Mouse (Mus musculus) neural tube, embryonic 14.5 days (tissue): ENCODE results near the gene H2-Q4. TPM values are rescaled to one million over a fixed set of nuclear protein-coding genes. Genes with fewer than 3 reads are reported as not detected.
"Not testable (repeated sequence)": the region's sequence is repeated elsewhere in the genome, so short reads cannot be mapped to it uniquely, and the experiment has no call there.

Experiments
- ATAC-seq: fragments of 200-750 bp; cut with Nextera tagmentation; 2 replicates; pipeline ENCODE4 v1.8.0; 2017; ENCODE audit warnings: low read depth, mild to moderate bottlenecking, moderate TSS enrichment, moderate library complexity
- H3K27ac ChIP-seq: fragments of 300-500 bp; sonication (generic); 2 replicates; pipeline ENCODE4 v1.5.1; 2014; ENCODE audit warnings: low read depth, mild to moderate bottlenecking, control low read depth, low read length, moderate library complexity, mixed read lengths
- H3K27me3 ChIP-seq: fragments of 300-500 bp; sonication (generic); 2 replicates; pipeline ENCODE4 v1.6.1; 2014; ENCODE audit warnings: low read length; ENCODE audit not compliant: control insufficient read depth, insufficient read depth
- H3K36me3 ChIP-seq: fragments of 300-500 bp; sonication (generic); 2 replicates; pipeline ENCODE4 v1.6.1; 2014; ENCODE audit warnings: low read length, mixed read lengths; ENCODE audit not compliant: control insufficient read depth, insufficient read depth
- H3K4me1 ChIP-seq: fragments of 300-500 bp; sonication (generic); 2 replicates; pipeline ENCODE4 v1.6.1; 2014; ENCODE audit warnings: low read length; ENCODE audit not compliant: control insufficient read depth, insufficient read depth
- H3K4me2 ChIP-seq: fragments of 300-500 bp; sonication (generic); 2 replicates; pipeline ENCODE4 v1.6.1; 2014; ENCODE audit warnings: mild to moderate bottlenecking, low read depth, low read length, control low read depth
- H3K4me3 ChIP-seq: fragments of 300-500 bp; sonication (generic); 2 replicates; pipeline ENCODE4 v1.5.1; 2014; ENCODE audit warnings: low read depth, low read length, control low read depth, mixed read lengths
- H3K9ac ChIP-seq: fragments of 300-500 bp; sonication (generic); replicated peaks from 2 replicates; pipeline ENCODE4 v1.6.1; 2014; ENCODE audit warnings: low read depth, mild to moderate bottlenecking, control low read depth, low read length, mixed read lengths
- H3K9me3 ChIP-seq: fragments of 300-500 bp; sonication (generic); 2 replicates; pipeline ENCODE4 v1.6.1; 2016; ENCODE audit warnings: low read length; ENCODE audit not compliant: control insufficient read depth
- WGBS: fragments of 180-500 bp; shearing (Covaris S2); extraction: QIAGEN DNeasy Blood & Tissue Kit; methylation state at CpG from one replicate; pipeline ENCODE4 v1.1.7; 2014; 5-methylcytosine and 5-hydroxymethylcytosine counted together
- polyA plus RNA-seq: library from polyadenylated mRNA; unstranded; fragments of >200 nt; fragmentation: Nextera tagmentation; extraction: Ambion mirVana; gene quantifications from 2 replicates; pipeline ENCODE4 v1.2.1, GENCODE M21; 2014

The H2-Q4 gene
- polyA plus RNA-seq = 0.55 and 0.90 TPM in 2 replicates

GRCm38 (mm10) chr17:35379369-35379728, at the start of gene H2-Q4:
H2-Q4 (plus strand) TSS chr17:35379617.
- ATAC-seq = peak; percentile 92
- no peaks in the 10 kb centered on the region for H3K36me3 ChIP-seq
- H3K4me1 ChIP-seq = 0 out of 2 replicates have a peak, but pooled peaks cover 3% of the 10 kb centered on the region
- H3K27ac ChIP-seq = no peak within 1 kb of the TSS
- 1% methylated on average over 15 of the region's 16 CpGs for WGBS
- peak within 1 kb of the TSS; percentile 47 for H3K9ac ChIP-seq
- H3K4me3 ChIP-seq = peak within 1 kb of the TSS; percentile 46
- no peaks in the 10 kb centered on the region for H3K27me3 ChIP-seq
- H3K4me2 ChIP-seq = peak within 1 kb of the TSS; percentile 77
- no peaks in the 10 kb centered on the region for H3K9me3 ChIP-seq

DNA sequence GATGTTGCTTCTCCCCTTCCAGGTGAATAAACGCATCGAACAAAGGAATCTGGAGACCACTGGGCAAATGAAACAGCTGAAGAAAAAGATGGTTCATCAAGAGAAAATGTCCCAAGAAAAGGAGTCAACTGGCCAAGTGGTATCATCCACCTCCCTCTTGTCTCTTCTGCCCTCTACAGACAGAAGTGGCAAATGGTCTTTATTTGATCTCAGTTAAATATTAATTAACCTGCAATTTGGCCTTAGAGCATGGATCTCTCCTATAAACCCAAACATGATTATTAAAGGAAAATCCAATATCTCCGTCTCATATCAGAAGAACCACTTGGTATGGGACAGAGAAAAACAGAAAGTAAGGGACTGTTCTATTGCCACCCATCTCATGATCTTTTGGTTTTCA, 49.7 kb upstream of the H2-Q4 start:
- ATAC-seq, H3K9me3 ChIP-seq, H3K27ac ChIP-seq, H3K4me3 ChIP-seq, H3K36me3 ChIP-seq, H3K4me1 ChIP-seq, H3K4me2 ChIP-seq, H3K9ac ChIP-seq, H3K27me3 ChIP-seq: not testable (repeated sequence)
- 59% methylated on average over 3 of the region's 3 CpGs for WGBS

- not testable (repeated sequence) for H3K27me3 ChIP-seq, H3K9me3 ChIP-seq, H3K4me1 ChIP-seq, ATAC-seq, H3K4me3 ChIP-seq, H3K9ac ChIP-seq, H3K27ac ChIP-seq, H3K36me3 ChIP-seq, H3K4me2 ChIP-seq
- 77% methylated on average over 6 of the region's 6 CpGs for WGBS
Observed at GRCm38 (mm10) chr17:35331546-35331945, 47.9 kb upstream of the H2-Q4 start.

DNA sequence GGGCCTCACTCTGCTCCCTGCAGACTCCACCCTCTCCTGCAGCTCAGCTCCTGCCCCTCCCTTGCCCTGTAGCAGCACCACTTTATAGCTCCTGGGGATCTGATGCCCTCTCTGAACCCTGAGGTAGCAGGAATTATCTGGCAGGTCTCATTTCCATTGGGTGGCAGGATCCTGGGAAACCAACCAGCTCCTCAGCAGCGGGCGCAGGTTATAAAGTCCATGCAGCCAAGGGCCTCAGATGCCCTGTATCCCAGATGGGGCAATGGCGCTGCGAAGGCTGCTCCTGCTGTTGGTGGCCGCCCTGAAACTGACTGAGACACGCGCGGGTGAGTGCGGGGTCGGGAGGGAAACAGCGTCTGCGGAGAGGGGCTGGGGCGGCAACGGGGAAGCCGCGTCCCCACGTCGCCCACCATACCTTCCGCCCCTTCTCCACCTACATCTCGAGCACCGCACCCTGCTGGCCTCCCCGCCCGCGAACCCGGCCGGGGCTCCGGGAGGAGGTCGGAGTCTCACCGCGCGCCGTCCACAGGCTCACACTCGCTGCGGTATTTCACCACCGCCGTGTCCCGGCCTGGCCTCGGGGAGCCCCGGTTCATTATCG, 37.2 kb upstream of the H2-Q4 start, which contains the start of gene H2-Q2:
Gene H2-Q2 (plus strand): TSS at position 172 of the 601 bp plus-strand sequence.
- ATAC-seq = peak; percentile 34; the same call in 1 of the 2 replicates
- H3K27me3 ChIP-seq = peaks cover 16% of the 10 kb centered on the region
- no peaks in the 10 kb centered on the region for H3K36me3 ChIP-seq
- peak within 1 kb of the TSS; percentile 35 for H3K4me3 ChIP-seq
- H3K27ac ChIP-seq = no peak within 1 kb of the TSS
- H3K9ac ChIP-seq = peak within 1 kb of the TSS; percentile 28; the same call in 1 of the 2 replicates
- peaks cover 7% of the 10 kb centered on the region; the same call in 1 of the 2 replicates for H3K4me1 ChIP-seq
- no peaks in the 10 kb centered on the region for H3K9me3 ChIP-seq
- WGBS = 3% methylated on average over 40 of the region's 40 CpGs
- peak within 1 kb of the TSS; percentile 70 for H3K4me2 ChIP-seq

DNA sequence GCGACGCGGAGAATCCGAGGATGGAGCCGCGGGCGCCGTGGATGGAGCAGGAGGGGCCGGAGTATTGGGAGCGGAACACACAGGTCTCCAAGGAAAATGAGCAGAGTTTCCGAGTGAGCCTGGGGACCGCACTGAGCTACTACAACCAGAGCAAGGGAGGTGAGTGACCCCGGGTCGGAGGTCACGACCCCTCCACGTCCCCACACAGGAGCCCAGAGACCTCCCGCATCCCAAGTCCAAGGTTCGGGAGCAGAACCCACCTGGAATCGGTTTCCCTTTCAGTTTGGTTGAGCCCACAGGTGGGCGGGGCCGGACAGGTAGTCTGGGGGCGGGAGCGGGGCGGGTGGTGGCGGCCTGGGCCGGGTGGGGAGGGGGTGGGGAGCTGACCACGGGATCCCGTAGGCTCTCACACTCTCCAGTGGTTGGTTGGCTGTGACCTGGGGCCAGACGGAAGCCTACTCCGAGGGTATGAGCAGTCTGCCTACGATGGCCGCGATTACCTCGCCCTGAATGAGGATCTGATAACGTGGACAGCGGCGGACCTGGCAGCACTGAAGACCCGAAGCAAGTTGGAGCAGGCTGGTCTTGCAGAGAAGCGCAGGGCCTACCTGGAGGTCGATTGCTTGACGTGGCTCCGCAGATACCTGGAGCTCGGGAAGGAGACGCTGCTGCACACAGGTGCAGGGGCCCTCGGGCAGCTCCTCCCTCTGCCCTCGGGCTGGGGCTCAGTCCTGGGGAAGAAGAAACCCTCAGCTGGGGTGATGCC, 36.5 kb upstream of the H2-Q4 start:
- 3% methylated on average over 45 of the region's 46 CpGs for WGBS
- Histone ChIP-seq H3K27ac (no peak overlapping the region), H3K4me1 (peaks cover 7% of the 10 kb centered on the region; the same call in 1 of the 2 replicates), H3K4me3 (peak overlapping the region; percentile 35), H3K27me3 (peaks cover 16% of the 10 kb centered on the region), H3K36me3 (no peaks in the 10 kb centered on the region), H3K4me2 (peak overlapping the region; percentile 70), H3K9me3 (no peaks in the 10 kb centered on the region), H3K9ac (peak overlapping the region; percentile 28; the same call in 1 of the 2 replicates)
- ATAC-seq = peak; percentile 6; the same call in 1 of the 2 replicates

- H3K9ac ChIP-seq, H3K27me3 ChIP-seq, H3K36me3 ChIP-seq, ATAC-seq, H3K4me1 ChIP-seq, H3K9me3 ChIP-seq, H3K27ac ChIP-seq, H3K4me3 ChIP-seq, H3K4me2 ChIP-seq: not testable (repeated sequence)
Observed at GRCm38 (mm10) chr17:35347659-35348058, 31.8 kb upstream of the H2-Q4 start.

GRCm38 (mm10) chr17:35353275-35353674, 26.1 kb upstream of the H2-Q4 start:
- H3K9ac ChIP-seq, H3K4me1 ChIP-seq, H3K36me3 ChIP-seq, ATAC-seq, H3K27ac ChIP-seq, H3K4me3 ChIP-seq, H3K27me3 ChIP-seq, H3K4me2 ChIP-seq, H3K9me3 ChIP-seq: not testable (repeated sequence)
- WGBS = 69% methylated on average over 6 of the region's 6 CpGs

DNA sequence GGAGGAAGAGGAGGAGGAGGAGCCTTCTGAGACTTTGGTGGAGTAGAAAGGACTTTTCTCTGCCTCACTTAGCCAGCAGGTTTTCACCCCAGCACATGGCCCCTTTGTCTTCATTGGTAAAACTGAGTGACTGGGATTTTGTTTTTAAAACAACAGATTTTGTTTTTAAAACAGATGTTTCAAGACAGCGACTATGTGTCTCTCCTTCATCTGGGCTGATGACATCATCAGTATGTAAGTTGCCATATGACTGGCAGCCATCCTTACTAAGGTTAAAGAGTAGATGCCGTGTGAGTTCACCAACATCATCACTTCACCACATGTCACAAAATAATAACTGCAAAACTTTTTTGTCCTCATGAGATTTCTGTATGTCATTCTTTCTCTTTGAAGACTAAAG, 25.3 kb upstream of the H2-Q4 start:
- Histone ChIP-seq H3K9ac (no peak overlapping the region), H3K27me3 (peaks cover 4% of the 10 kb centered on the region; the same call in 1 of the 2 replicates), H3K4me2 (no peak overlapping the region), H3K9me3 (no peaks in the 10 kb centered on the region), H3K4me3 (no peak overlapping the region), H3K4me1 (peaks cover 2% of the 10 kb centered on the region; the same call in 1 of the 2 replicates), H3K36me3 (no peaks in the 10 kb centered on the region), H3K27ac (no peak overlapping the region)
- no peak for ATAC-seq
- WGBS = 81% methylated on average over 2 of the region's 2 CpGs

DNA sequence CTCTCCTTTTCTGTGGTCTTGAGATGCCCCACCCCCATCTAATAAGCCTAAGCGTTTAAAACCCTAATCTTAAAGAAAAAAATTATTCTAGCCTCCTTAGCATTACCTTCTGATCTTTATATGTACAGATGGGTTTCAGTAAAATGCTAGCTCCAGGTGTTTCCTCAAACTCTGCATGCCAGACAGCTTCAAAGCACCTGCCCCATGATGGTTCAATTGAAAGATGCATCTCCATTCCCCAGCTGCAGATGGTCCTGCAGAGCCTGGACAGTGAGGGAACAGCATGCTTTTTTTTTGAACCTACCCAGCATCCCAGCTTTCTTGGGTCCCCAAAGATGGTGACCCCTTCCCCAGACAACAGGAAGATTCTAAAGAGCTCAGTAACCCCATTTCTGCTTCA, 22.3 kb upstream of the H2-Q4 start:
- Histone ChIP-seq H3K4me2 (no peak overlapping the region), H3K27ac (no peak overlapping the region), H3K9ac (no peak overlapping the region), H3K9me3 (no peaks in the 10 kb centered on the region), H3K4me3 (no peak overlapping the region), H3K4me1 (peaks cover 6% of the 10 kb centered on the region; the same call in 1 of the 2 replicates), H3K27me3 (peaks cover 10% of the 10 kb centered on the region; the same call in 1 of the 2 replicates), H3K36me3 (no peaks in the 10 kb centered on the region)
- ATAC-seq = no peak
- WGBS = 49% methylated on average over 1 of the region's 1 CpGs
